Mouse (Mus musculus) intestine, postnatal 0 days (tissue): Measurements from ENCODE around the gene Espl1. TPM values are rescaled to one million over a fixed set of nuclear protein-coding genes. Genes with fewer than 3 reads are reported as not detected.

Experiments
- ATAC-seq: fragments of 200-750 bp; cut with Nextera tagmentation; 2 replicates; pipeline ENCODE4 v1.8.0; 2017; ENCODE audit warnings: mild to moderate bottlenecking, moderate TSS enrichment, moderate library complexity
- H3K27ac ChIP-seq: fragments of 300-500 bp; sonication (generic); 2 replicates; pipeline ENCODE4 v1.5.1; 2014; ENCODE audit warnings: mild to moderate bottlenecking, low read depth, low read length, moderate library complexity
- H3K27me3 ChIP-seq: fragments of 300-500 bp; sonication (generic); replicated peaks from 2 replicates; pipeline ENCODE4 v1.6.1; 2014; ENCODE audit warnings: low read length, mixed read lengths; ENCODE audit not compliant: control insufficient read depth, insufficient read depth
- H3K36me3 ChIP-seq: fragments of 300-500 bp; sonication (generic); 2 replicates; pipeline ENCODE4 v1.6.1; 2014; ENCODE audit warnings: mild to moderate bottlenecking, moderate library complexity; ENCODE audit not compliant: control insufficient read depth, insufficient read depth
- H3K4me1 ChIP-seq: fragments of 300-500 bp; sonication (generic); replicated peaks from 2 replicates; pipeline ENCODE4 v1.6.1; 2014; ENCODE audit warnings: antibody characterized with exemption, low read length, mixed read lengths; ENCODE audit not compliant: control insufficient read depth, insufficient read depth
- H3K4me2 ChIP-seq: fragments of 300-500 bp; sonication (generic); replicated peaks from 2 replicates; pipeline ENCODE4 v1.6.1; 2014; ENCODE audit warnings: low read depth, mild to moderate bottlenecking, moderate library complexity
- H3K4me3 ChIP-seq: fragments of 300-500 bp; sonication (generic); 2 replicates; pipeline ENCODE4 v1.5.1; 2014; ENCODE audit warnings: low read depth, low read length
- H3K9ac ChIP-seq: fragments of 300-500 bp; sonication (generic); 2 replicates; pipeline ENCODE4 v1.6.1; 2014; ENCODE audit warnings: mild to moderate bottlenecking, low read depth, low read length
- H3K9me3 ChIP-seq: fragments of 300-500 bp; sonication (generic); 2 replicates; pipeline ENCODE4 v1.6.1; 2016; ENCODE audit warnings: mixed run types; ENCODE audit not compliant: control insufficient read depth
- CTCF ChIP-seq: sonication (generic); IDR thresholded peaks from 2 replicates; pipeline ENCODE4 v1.5.1; 2016; ENCODE audit warnings: low read depth, mild to moderate bottlenecking, control low read depth, antibody characterized with exemption, moderate library complexity
- WGBS: fragments of 180-500 bp; shearing (Covaris S2); extraction: QIAGEN DNeasy Blood & Tissue Kit; methylation state at CpG from one replicate; pipeline ENCODE4 v1.1.7; 2014; 5-methylcytosine and 5-hydroxymethylcytosine counted together
- polyA plus RNA-seq: library from polyadenylated mRNA; unstranded; fragments of >200 nt; fragmentation: Nextera tagmentation; extraction: Ambion mirVana; gene quantifications from 2 replicates; pipeline ENCODE4 v1.2.1, GENCODE M21; 2015

Espl1 gene
- polyA plus RNA-seq, 1 experiment from 2014 or later: 5.4 TPM

GRCm38 (mm10) chr15:102358126-102358525, 62.1 kb downstream of the Espl1 start:
- no peak for TF ChIP-seq CTCF
- Histone ChIP-seq H3K4me1 (no peaks in the 10 kb centered on the region), H3K9ac (no peak overlapping the region), H3K27me3 (peaks cover 55% of the 10 kb centered on the region), H3K36me3 (no peaks in the 10 kb centered on the region), H3K4me3 (no peak overlapping the region), H3K27ac (no peak overlapping the region), H3K9me3 (no peaks in the 10 kb centered on the region), H3K4me2 (0 out of 2 replicates have a peak overlapping the region, but pooled peaks have one; percentile 32)
- ATAC-seq: no peak
- 5% methylated on average over 25 of the region's 25 CpGs for WGBS

- no peaks in the 10 kb centered on the region for H3K9me3 ChIP-seq
- H3K9ac ChIP-seq: no peak overlapping the region
- no peak for TF ChIP-seq CTCF
- H3K27me3 ChIP-seq: peaks cover 55% of the 10 kb centered on the region
- H3K4me1 ChIP-seq: no peaks in the 10 kb centered on the region
- ATAC-seq: no peak
- no peaks in the 10 kb centered on the region for H3K36me3 ChIP-seq
- no peak overlapping the region for H3K27ac ChIP-seq
- H3K4me2 ChIP-seq: no peak overlapping the region
- WGBS: 32% methylated on average over 5 of the region's 5 CpGs
- H3K4me3 ChIP-seq: no peak overlapping the region
Observed at GRCm38 (mm10) chr15:102358834-102359233, 62.8 kb downstream of the Espl1 start.

- Histone ChIP-seq H3K4me3 (no peak overlapping the region), H3K27ac (no peak overlapping the region)
- 23% methylated on average over 14 of the region's 14 CpGs for WGBS
Observed at GRCm38 (mm10) chr15:102362648-102363047, 66.6 kb downstream of the Espl1 start.

GRCm38 (mm10) chr15:102364678-102365077, 68.6 kb downstream of the Espl1 start:
- no peaks in the 10 kb centered on the region for H3K9me3 ChIP-seq
- ATAC-seq: no peak
- no peak for TF ChIP-seq CTCF

More at GRCm38 (mm10) chr15:102362648-102363047, 66.6 kb downstream of the Espl1 start:
- no peaks in the 10 kb centered on the region for H3K36me3 ChIP-seq
- no peak for TF ChIP-seq CTCF
- peaks cover 34% of the 10 kb centered on the region for H3K27me3 ChIP-seq
- H3K4me1 ChIP-seq: no peaks in the 10 kb centered on the region
- no peak overlapping the region for H3K9ac ChIP-seq
- no peak for ATAC-seq
- no peaks in the 10 kb centered on the region for H3K9me3 ChIP-seq
- peak overlapping the region; percentile 43 for H3K4me2 ChIP-seq

GRCm38 (mm10) chr15:102366238-102366637, 70.2 kb downstream of the Espl1 start:
- TF ChIP-seq CTCF: no peak
- ATAC-seq: no peak
- peak overlapping the region; percentile 37 for H3K4me2 ChIP-seq
- H3K27ac ChIP-seq: no peak overlapping the region
- H3K27me3 ChIP-seq: peaks cover 10% of the 10 kb centered on the region; the same call in 1 of the 2 replicates
- H3K9ac ChIP-seq: no peak overlapping the region
- H3K36me3 ChIP-seq: no peaks in the 10 kb centered on the region
- peak overlapping the region; percentile 11; the same call in 1 of the 2 replicates for H3K4me3 ChIP-seq
- H3K9me3 ChIP-seq: no peaks in the 10 kb centered on the region
- 18% methylated on average over 7 of the region's 7 CpGs for WGBS
- no peaks in the 10 kb centered on the region for H3K4me1 ChIP-seq

More at GRCm38 (mm10) chr15:102364678-102365077, 68.6 kb downstream of the Espl1 start:
- no peaks in the 10 kb centered on the region for H3K36me3 ChIP-seq
- no peak overlapping the region for H3K9ac ChIP-seq
- no peak overlapping the region for H3K27ac ChIP-seq
- 97% methylated on average over 1 of the region's 1 CpGs for WGBS
- H3K4me1 ChIP-seq: no peaks in the 10 kb centered on the region
- H3K4me2 ChIP-seq: no peak overlapping the region
- no peak overlapping the region for H3K4me3 ChIP-seq
- peaks cover 15% of the 10 kb centered on the region; the same call in 1 of the 2 replicates for H3K27me3 ChIP-seq

GRCm38 (mm10) chr15:102366733-102367344, 70.8 kb downstream of the Espl1 start, which contains the start of gene Sp7:
TSS of gene Sp7 (minus strand) at chr15:102367182.
- H3K27ac ChIP-seq: no peak within 1 kb of the TSS
- no peak within 1 kb of the TSS for H3K9ac ChIP-seq
- WGBS: 6% methylated on average over 15 of the region's 15 CpGs

More at GRCm38 (mm10) chr15:102366733-102367344, 70.8 kb downstream of the Espl1 start, which contains the start of gene Sp7:
- no peak for TF ChIP-seq CTCF
- Histone ChIP-seq H3K4me2 (peak within 1 kb of the TSS; percentile 37), H3K9me3 (no peaks in the 10 kb centered on the region), H3K4me3 (peak within 1 kb of the TSS; percentile 11; the same call in 1 of the 2 replicates), H3K36me3 (no peaks in the 10 kb centered on the region), H3K4me1 (no peaks in the 10 kb centered on the region), H3K27me3 (peaks cover 10% of the 10 kb centered on the region; the same call in 1 of the 2 replicates)
- ATAC-seq: no peak
